Mouse (Mus musculus): ENCODE data around the gene Sntg2.

DNA sequence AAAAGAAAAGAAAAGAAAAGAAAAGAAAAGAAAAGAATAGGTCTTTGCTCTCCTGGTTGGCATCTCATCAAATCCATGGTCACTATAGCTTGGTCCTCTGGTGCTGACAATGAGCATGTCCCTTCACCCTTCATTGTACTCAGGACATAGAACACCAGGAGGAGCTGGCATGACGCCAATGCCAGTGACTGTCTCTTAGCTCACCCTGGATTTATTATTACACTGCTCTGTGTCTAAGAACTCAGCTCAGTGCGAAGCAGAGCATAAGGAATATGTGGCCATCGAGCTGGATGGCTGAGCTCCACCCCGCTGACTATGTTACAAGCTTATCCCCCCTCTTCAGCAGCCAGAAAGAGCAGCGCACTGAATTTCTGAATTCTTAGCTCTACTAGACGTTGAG is 42.8 kb upstream of the Sntg2 start:
- TF ChIP-seq CTCF (IDR thresholded peaks at IDR 0.05; ENCODE audit: low read depth) = no peak
- TF ChIP-seq EP300 (IDR thresholded peaks at IDR 0.05; ENCODE audit: low read depth) = no peak

Measured in liver, embryonic 14.5 days (tissue).